Mouse (Mus musculus): ENCODE data around the gene Kif26b.

- no peak for TF ChIP-seq EP300 (IDR thresholded peaks at IDR 0.05)
- no peak for TF ChIP-seq CTCF (IDR thresholded peaks at IDR 0.05)
Measured at GRCm38 (mm10) chr1:178743820-178744219, 214.9 kb downstream of the Kif26b start.
